Mouse (Mus musculus) intestine, embryonic 15.5 days (tissue): Measurements from ENCODE around the gene Hes7. TPM values are rescaled to one million over a fixed set of nuclear protein-coding genes. Genes with fewer than 3 reads are reported as not detected.

Experiments used
- ATAC-seq: fragments of 200-750 bp; cut with Nextera tagmentation; 2 replicates; pipeline ENCODE4 v1.8.0; 2017; ENCODE audit warnings: moderate TSS enrichment, moderate library complexity
- H3K27ac ChIP-seq: fragments of 300-500 bp; sonication (generic); 2 replicates; pipeline ENCODE4 v1.5.1; 2015; ENCODE audit warnings: mild to moderate bottlenecking, inconsistent platforms
- H3K27me3 ChIP-seq: fragments of 300-500 bp; sonication (generic); replicated peaks from 2 replicates; pipeline ENCODE4 v1.6.1; 2015; ENCODE audit warnings: inconsistent platforms
- H3K36me3 ChIP-seq: fragments of 300-500 bp; sonication (generic); 2 replicates; pipeline ENCODE4 v1.6.1; 2015; ENCODE audit warnings: inconsistent platforms
- H3K4me1 ChIP-seq: fragments of 300-500 bp; sonication (generic); replicated peaks from 2 replicates; pipeline ENCODE4 v1.6.1; 2015; ENCODE audit warnings: inconsistent platforms
- H3K4me2 ChIP-seq: fragments of 300-500 bp; sonication (generic); replicated peaks from 2 replicates; pipeline ENCODE4 v1.6.1; 2015; ENCODE audit warnings: mild to moderate bottlenecking, inconsistent platforms
- H3K4me3 ChIP-seq: fragments of 300-500 bp; sonication (generic); replicated peaks from 2 replicates; pipeline ENCODE4 v1.5.1; 2015; ENCODE audit warnings: inconsistent platforms
- H3K9ac ChIP-seq: fragments of 300-500 bp; sonication (generic); 2 replicates; pipeline ENCODE4 v1.6.1; 2015; ENCODE audit warnings: inconsistent platforms
- H3K9me3 ChIP-seq: fragments of 300-500 bp; sonication (generic); 2 replicates; pipeline ENCODE4 v1.6.1; 2016; ENCODE audit warnings: inconsistent platforms
- WGBS: fragments of 180-500 bp; shearing (Covaris S2); methylation state at CpG from one replicate; pipeline ENCODE4 v1.1.7; 2015; 5-methylcytosine and 5-hydroxymethylcytosine counted together
- polyA plus RNA-seq: library from polyadenylated mRNA; unstranded; fragments of >200 nt; fragmentation: Nextera tagmentation; extraction: Ambion mirVana; gene quantifications from 2 replicates; pipeline ENCODE4 v1.2.1, GENCODE M21; 2015

Gene Hes7
- polyA plus RNA-seq, 1 experiment from 2014 or later, result 0.70 TPM

DNA sequence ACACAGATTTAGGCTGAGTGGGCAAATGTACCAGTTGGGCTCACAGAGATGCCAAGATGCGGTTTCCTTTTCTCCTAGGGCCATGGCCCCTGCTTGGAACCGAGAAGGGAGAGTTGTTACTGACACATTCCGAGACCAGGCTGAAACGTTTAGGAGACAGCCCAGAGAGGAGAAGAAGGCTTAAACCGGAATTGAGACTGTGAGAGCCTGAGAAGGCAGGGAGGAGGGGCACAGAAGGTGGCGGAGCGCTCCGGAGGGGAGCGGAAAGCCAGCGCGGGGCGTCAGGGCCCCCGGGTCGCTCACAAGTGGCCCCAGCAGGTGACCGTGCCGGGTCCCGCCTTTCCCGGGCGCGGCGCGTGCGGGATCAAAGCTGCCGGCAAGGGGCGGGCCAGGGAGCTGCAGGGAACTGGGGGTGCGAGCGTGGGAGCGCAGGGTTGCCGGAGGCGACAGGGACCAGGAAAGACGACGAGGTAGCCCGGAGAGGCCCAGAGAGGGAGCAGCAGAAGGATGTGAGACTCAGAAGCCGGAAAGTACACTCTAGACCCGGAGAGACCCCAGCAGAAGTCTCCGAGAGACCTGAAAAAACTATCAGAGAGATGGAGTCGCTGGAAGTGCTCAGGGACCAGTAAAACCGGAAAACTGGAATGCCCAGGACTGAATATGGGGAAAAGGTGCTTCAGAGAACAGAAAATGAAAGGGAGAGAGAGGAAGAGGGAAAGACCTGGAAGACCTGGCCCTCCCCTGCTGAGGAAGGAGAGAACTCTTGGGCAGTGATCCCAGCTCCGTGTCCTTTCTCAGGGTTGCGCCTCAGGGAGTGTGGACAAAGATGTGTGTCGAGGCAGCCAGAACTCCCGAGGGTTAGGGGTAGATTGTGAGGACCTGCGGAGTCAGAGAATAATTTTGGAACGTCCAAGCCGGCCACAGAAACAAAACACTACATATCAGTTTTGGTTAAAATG, 2.2 kb upstream of the Hes7 start:
- peak; percentile 42 for ATAC-seq
- under 1% methylated on average over 45 of the region's 45 CpGs for WGBS
- H3K4me2 ChIP-seq, result peak overlapping the region; percentile 86

DNA sequence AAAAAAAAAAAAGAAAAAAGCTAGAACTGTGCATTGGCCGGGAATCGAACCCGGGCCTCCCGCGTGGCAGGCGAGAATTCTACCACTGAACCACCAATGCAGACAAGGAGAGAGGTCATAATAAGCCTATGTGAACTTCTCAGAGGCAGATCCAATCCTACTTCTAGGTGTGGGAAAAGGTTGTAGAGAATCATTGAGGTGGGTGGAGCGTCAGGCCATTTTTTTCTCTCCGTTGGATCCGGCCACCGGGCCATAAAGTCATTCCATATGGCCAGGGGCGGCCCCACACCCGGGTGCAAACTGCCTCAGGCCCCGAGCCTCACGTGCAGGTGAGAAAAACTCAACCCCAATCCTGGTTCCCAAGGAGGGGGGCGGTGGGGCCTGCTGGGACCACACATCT, 1.4 kb upstream of the Hes7 start:
- ATAC-seq, result peak; percentile 29
- H3K4me2 ChIP-seq, result peak overlapping the region; percentile 92
- WGBS, result 0% methylated on average over 15 of the region's 15 CpGs
- H3K36me3 ChIP-seq, result no peaks in the 10 kb centered on the region
- peak overlapping the region; percentile 76 for H3K4me3 ChIP-seq
- no peaks in the 10 kb centered on the region for H3K9me3 ChIP-seq
- H3K27me3 ChIP-seq, result no peaks in the 10 kb centered on the region
- peak overlapping the region; percentile 72; the same call in 1 of the 2 replicates for H3K27ac ChIP-seq
- peak overlapping the region; percentile 22; the same call in 1 of the 2 replicates for H3K9ac ChIP-seq
- H3K4me1 ChIP-seq, result peaks cover 37% of the 10 kb centered on the region

More for the DNA sequence above, 2.2 kb upstream of the Hes7 start:
- peak overlapping the region; percentile 65 for H3K9ac ChIP-seq
- H3K9me3 ChIP-seq, result no peaks in the 10 kb centered on the region
- H3K4me3 ChIP-seq, result peak overlapping the region; percentile 76
- peak overlapping the region; percentile 72 for H3K27ac ChIP-seq
- peaks cover 37% of the 10 kb centered on the region for H3K4me1 ChIP-seq
- no peaks in the 10 kb centered on the region for H3K36me3 ChIP-seq
- no peaks in the 10 kb centered on the region for H3K27me3 ChIP-seq

DNA sequence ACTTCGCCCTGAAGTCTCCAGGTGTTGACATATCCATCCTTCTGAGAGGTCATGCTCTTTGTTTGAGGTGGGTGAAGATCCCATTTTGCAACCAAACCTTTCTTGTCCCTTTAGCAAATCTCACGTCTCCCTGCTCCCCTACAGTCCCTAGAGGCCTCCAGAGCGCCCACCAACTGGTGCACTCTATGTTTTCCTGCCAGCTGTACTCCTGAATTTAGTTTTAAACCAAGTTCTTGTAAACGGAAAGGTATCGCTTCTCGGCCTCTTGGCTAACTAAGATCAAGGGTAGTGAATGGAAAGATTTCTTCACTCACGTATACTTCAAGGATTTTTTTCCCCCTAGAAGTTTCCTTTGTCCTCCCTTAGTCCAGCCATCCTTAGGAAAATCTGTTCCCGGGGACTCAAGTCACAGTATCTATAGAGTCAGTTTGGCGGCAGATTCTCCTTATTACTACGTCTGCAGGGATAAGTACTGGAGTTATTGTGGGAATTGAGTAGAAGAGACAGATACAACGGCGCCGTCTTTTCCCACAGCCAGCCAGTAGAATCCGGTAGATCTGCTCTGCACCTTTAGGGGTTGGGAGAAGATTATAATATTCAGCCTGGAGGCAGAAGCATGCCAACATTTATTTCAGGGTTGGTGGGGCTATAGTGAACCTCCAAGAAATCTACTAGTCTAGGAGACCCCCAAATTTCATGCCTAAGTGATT, 603 bp upstream of the Hes7 start:
- Histone ChIP-seq H3K9ac (peak overlapping the region; percentile 26; the same call in 1 of the 2 replicates), H3K4me3 (peak overlapping the region; percentile 79), H3K27me3 (no peaks in the 10 kb centered on the region), H3K4me2 (peak overlapping the region; percentile 92), H3K4me1 (peaks cover 37% of the 10 kb centered on the region), H3K36me3 (no peaks in the 10 kb centered on the region), H3K27ac (no peak overlapping the region), H3K9me3 (no peaks in the 10 kb centered on the region)
- 49% methylated on average over 14 of the region's 14 CpGs for WGBS
- no peak for ATAC-seq

DNA sequence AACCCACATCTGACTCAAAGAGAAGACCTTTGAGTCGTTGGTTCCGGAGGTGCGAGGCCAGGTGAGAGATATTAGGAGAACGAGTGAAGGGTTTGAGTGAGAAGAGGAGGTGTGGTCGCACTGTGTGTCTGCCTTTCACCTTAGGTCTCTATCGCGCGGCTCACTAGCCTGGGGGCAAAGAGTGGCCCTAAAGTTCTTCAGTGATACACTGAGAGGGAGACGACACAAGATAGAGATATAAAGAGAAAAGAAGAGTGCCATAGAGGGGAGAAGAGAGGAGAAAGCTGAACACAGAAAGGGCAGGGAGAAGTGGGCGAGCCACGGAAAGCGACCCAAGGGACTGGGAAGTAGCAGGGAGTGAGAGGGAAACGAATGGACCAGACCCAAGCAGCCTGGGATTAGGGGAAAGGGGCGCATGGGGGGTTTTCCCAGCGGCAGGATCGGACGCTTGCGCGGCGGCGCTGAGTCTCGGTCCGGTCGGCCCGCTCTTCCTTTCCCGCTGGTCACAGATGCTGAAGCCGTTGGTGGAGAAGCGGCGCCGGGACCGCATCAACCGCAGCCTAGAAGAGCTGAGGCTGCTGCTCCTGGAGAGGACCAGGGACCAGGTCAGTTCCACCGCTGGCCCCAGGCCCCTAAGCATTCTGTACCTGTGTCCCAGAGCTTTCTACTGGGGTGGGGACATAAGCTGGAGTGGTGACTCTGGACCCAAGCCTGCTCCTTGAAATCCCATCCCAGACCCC, 967 bp downstream of the Hes7 start:
- no peaks in the 10 kb centered on the region for H3K9me3 ChIP-seq
- no peak for ATAC-seq
- H3K27ac ChIP-seq, result peak overlapping the region; percentile 93; the same call in 1 of the 2 replicates
- H3K27me3 ChIP-seq, result no peaks in the 10 kb centered on the region
- peak overlapping the region; percentile 79 for H3K4me3 ChIP-seq
- peak overlapping the region; percentile 92 for H3K4me2 ChIP-seq
- H3K9ac ChIP-seq, result peak overlapping the region; percentile 78
- under 1% methylated on average over 33 of the region's 33 CpGs for WGBS
- peaks cover 40% of the 10 kb centered on the region for H3K4me1 ChIP-seq
- H3K36me3 ChIP-seq, result no peaks in the 10 kb centered on the region

DNA sequence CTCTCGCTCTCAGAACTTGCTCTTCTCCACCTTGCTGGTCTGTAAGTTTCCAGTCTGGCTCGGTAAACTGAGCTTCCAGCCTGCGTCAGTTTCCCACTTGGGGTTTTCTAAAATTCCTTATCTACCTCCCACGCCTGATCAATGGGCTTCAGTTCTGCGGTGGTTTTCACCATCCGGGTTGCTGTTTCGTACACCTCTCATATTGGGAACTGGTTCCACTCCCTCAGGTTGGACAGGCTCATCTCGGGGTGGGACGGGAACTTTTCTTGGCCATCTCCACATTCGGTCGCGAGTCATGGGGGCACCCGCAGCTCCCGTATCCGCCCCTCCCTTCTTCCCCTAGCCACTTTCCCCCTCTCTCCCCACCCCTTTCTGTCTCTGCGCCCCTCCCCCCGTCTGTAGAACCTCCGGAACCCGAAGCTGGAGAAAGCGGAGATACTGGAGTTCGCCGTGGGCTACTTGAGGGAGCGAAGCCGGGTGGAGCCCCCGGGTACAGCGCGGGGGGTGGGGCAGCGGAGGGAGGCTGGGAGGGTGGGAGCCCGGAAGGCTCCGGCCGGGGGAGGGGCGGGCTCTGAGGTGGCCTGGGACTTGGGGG, 1.6 kb downstream of the Hes7 start:
- no peaks in the 10 kb centered on the region for H3K27me3 ChIP-seq
- peak overlapping the region; percentile 92 for H3K4me2 ChIP-seq
- H3K4me1 ChIP-seq, result peaks cover 42% of the 10 kb centered on the region
- no peaks in the 10 kb centered on the region for H3K9me3 ChIP-seq
- ATAC-seq, result no peak
- peak overlapping the region; percentile 78 for H3K9ac ChIP-seq
- peak overlapping the region; percentile 93 for H3K27ac ChIP-seq
- under 1% methylated on average over 32 of the region's 32 CpGs for WGBS
- peak overlapping the region; percentile 79 for H3K4me3 ChIP-seq
- H3K36me3 ChIP-seq, result no peaks in the 10 kb centered on the region

DNA sequence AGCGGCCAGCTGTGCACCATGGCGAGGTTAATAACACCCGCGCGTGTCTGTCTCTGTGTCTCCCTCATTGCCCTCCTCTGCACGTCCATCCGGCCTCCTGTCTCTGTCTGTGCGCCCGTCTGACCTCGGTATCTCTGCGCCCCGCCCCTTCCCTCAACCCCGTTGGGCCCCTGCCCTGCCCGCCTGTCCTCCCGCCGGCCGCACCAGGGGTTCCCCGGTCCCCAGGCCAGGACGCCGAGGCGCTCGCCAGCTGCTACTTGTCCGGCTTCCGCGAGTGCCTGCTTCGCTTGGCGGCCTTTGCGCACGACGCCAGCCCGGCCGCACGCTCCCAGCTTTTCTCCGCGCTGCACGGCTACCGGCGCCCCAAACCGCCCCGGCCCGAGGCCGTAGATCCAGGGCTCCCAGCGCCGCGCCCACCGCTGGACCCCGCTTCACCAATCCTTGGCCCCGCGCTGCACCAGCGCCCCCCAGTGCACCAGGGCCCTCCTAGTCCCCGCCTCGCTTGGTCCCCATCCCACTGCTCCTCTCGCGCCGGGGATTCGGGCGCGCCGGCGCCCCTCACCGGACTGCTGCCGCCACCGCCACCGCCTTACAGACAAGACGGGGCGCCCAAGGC, 2.2 kb downstream of the Hes7 start, which contains the start of gene 9130213A22Rik:
Gene 9130213A22Rik (minus strand): TSS at position 254 of the 616 bp plus-strand sequence.
- Histone ChIP-seq H3K27me3 (no peaks in the 10 kb centered on the region), H3K4me2 (peak within 1 kb of the TSS; percentile 92), H3K4me1 (peaks cover 38% of the 10 kb centered on the region), H3K36me3 (no peaks in the 10 kb centered on the region), H3K9ac (peak within 1 kb of the TSS; percentile 78), H3K9me3 (no peaks in the 10 kb centered on the region), H3K27ac (peak within 1 kb of the TSS; percentile 93), H3K4me3 (peak within 1 kb of the TSS; percentile 79)
- peak; percentile 64 for ATAC-seq
- WGBS, result under 1% methylated on average over 66 of the region's 66 CpGs

DNA sequence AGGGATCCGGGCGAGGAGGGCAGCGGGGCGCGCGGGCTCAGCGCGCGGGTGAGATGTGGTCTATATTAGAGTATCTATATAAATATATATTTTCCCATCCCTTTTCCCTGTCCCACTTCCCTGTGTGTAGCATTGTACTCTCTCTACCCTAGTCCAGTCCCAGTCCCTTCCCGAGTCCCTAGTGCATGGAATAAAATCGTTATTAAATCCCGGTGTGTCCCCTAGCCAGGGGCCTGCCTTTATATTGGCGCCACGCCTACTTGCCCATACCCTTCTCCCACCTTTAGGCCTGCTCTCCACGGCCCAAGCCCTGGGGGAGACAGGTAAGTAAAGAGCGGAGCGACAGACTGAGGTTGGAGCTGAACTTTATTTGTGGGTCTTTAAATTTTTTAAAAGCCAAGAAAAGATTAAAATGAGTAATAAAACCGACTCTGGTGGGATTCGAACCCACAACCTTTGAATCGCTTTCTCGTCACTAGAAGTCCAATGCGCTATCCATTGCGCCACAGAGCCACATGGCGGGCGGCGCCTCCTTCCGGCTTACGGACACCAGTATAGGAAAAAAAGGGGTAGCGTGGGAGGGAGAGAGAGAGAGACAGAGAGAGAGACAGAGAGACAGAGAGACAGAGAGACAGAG, 3.0 kb downstream of the Hes7 start:
- peaks cover 36% of the 10 kb centered on the region for H3K4me1 ChIP-seq
- peak overlapping the region; percentile 93 for H3K27ac ChIP-seq
- H3K4me2 ChIP-seq, result peak overlapping the region; percentile 92
- H3K9me3 ChIP-seq, result no peaks in the 10 kb centered on the region
- peak overlapping the region; percentile 78 for H3K9ac ChIP-seq
- no peaks in the 10 kb centered on the region for H3K36me3 ChIP-seq
- peak; percentile 3 for ATAC-seq
- no peaks in the 10 kb centered on the region for H3K27me3 ChIP-seq
- peak overlapping the region; percentile 79 for H3K4me3 ChIP-seq
- under 1% methylated on average over 29 of the region's 29 CpGs for WGBS

DNA sequence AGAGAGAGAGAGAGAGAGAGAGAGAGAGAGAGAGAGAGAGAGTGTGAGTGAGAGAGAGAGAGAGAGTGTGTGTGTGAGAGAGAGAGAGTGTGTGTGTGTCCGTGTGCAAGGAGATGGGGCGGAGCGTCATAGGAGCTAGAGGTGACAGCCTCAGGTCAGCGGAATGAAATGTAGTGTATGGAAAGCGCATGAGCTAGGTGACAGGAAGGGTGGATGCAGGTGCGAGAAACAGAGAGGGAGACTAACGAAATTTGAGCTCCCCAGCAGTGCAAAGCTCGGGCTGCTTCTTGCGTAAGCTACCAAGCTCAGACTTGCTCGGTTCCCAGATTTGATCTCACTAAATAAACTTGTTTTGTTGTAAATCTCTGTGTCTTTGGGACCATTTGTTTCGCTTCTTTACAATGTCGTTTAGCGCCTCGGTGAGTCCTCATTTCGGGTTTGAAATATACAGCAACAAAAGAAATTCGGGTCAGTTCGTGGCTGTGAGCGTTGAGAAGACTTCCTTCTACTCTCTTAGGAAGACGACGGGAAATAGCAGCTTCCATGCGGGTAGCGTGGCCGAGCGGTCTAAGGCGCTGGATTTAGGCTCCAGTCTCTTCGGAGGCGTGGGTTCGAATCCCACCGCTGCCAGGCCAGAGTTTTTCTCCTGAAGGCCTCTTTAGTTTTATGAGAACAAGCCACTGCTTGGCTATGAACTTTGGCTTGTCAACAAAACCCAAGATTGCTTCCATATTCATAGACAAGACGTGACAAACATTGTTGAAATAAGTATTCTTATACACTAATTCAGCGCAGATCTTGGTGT, 3.7 kb downstream of the Hes7 start:
- peak overlapping the region; percentile 52 for H3K9ac ChIP-seq
- peak; percentile 67 for ATAC-seq
- H3K27me3 ChIP-seq, result no peaks in the 10 kb centered on the region
- WGBS, result under 1% methylated on average over 31 of the region's 31 CpGs
- H3K36me3 ChIP-seq, result no peaks in the 10 kb centered on the region
- no peaks in the 10 kb centered on the region for H3K9me3 ChIP-seq
- H3K27ac ChIP-seq, result peak overlapping the region; percentile 69
- peak overlapping the region; percentile 92 for H3K4me2 ChIP-seq
- H3K4me1 ChIP-seq, result peaks cover 35% of the 10 kb centered on the region
- H3K4me3 ChIP-seq, result peak overlapping the region; percentile 79

DNA sequence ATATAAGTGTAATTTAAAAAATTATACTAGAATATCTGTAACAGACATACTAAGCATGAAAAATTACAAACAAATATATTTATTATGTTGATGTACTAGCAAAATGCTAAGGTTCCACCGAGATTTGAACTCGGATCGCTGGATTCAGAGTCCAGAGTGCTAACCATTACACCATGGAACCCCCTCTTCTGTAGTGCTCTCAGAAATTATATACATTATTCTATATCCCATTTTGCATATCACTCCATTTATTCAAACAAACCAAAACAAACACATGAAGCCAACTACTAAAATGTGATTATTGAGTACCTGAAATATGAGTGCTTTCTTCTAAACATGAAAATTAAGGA, 4.3 kb downstream of the Hes7 start:
- peak; percentile 50 for ATAC-seq
- H3K27me3 ChIP-seq, result no peaks in the 10 kb centered on the region
- H3K9me3 ChIP-seq, result no peaks in the 10 kb centered on the region
- no peak overlapping the region for H3K9ac ChIP-seq
- H3K4me1 ChIP-seq, result peaks cover 29% of the 10 kb centered on the region
- no peaks in the 10 kb centered on the region for H3K36me3 ChIP-seq
- H3K27ac ChIP-seq, result no peak overlapping the region
- WGBS, result under 1% methylated on average over 3 of the region's 3 CpGs
- H3K4me3 ChIP-seq, result no peak overlapping the region
- H3K4me2 ChIP-seq, result no peak overlapping the region

DNA sequence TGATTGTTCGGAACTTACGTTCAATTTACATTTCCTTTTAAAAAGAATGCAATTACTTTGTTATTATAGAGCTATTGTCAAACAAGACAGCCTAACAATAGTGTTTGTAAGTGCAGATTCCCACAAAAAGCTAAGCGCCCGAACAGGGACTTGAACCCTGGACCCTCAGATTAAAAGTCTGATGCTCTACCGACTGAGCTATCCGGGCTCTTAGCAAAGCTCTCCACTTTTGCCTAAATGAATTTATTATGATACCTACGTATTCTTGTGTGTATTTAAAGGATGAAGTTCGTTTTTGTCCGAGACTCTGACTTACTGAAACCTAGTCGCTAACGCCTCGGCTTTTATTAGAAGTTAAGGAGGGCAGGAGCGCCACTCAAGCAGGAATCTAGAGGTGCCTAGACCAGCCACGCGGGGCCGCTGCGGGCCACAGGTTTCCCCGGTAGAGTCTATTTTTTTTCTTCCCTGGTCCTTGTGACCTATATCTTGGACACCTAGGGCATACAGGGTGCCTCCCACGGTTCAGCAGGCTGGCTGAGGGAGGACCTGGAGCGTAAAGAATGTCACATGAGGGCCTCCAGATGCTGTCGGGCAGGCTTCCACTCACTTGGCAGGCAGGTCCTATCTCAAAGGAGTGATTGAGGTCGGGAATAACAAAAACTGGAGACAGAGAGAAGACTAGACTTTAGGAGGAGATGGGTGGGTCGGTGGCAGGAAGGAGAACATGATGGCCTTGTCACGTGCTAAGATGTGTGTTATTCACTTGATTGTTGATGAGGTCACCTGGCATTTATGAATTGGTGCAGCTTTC, 5.0 kb downstream of the Hes7 start:
- H3K36me3 ChIP-seq, result no peaks in the 10 kb centered on the region
- H3K9ac ChIP-seq, result peak overlapping the region; percentile 50
- H3K4me1 ChIP-seq, result peaks cover 22% of the 10 kb centered on the region
- peak overlapping the region; percentile 70 for H3K27ac ChIP-seq
- no peaks in the 10 kb centered on the region for H3K9me3 ChIP-seq
- H3K27me3 ChIP-seq, result no peaks in the 10 kb centered on the region
- peak; percentile 53 for ATAC-seq
- H3K4me2 ChIP-seq, result peak overlapping the region; percentile 87
- under 1% methylated on average over 24 of the region's 24 CpGs for WGBS
- peak overlapping the region; percentile 57 for H3K4me3 ChIP-seq
